Mouse (Mus musculus) monocyte, adult 5-6 weeks (primary cell): ENCODE measurements around the gene Ccdc85b. TPM values are rescaled to one million over a fixed set of nuclear protein-coding genes. Genes with fewer than 3 reads are reported as not detected.
"Not testable (repeated sequence)": the region's sequence is repeated elsewhere in the genome, so short reads cannot be mapped to it uniquely, and the experiment has no call there.

Source experiments
- ATAC-seq: fragments of 153-309, 156-312 bp; replicated peaks from 2 replicates; pipeline ENCODE4 v1.8.0; 2017; ENCODE audit warnings: mild to moderate bottlenecking; ENCODE audit not compliant: low TSS enrichment, insufficient number of reproducible peaks, severe bottlenecking, poor library complexity, low FRiP score
- total RNA-seq: library from RNA; stranded (forward); fragments of 200-1000, 200-491, 200-594 nt; gene quantifications from 3 replicates; pipeline ENCODE4 v1.2.3, GENCODE M21; 2017

The Ccdc85b gene
- 1.2 to 4.1 TPM (median 3.8 TPM) in 3 replicates for total RNA-seq

DNA sequence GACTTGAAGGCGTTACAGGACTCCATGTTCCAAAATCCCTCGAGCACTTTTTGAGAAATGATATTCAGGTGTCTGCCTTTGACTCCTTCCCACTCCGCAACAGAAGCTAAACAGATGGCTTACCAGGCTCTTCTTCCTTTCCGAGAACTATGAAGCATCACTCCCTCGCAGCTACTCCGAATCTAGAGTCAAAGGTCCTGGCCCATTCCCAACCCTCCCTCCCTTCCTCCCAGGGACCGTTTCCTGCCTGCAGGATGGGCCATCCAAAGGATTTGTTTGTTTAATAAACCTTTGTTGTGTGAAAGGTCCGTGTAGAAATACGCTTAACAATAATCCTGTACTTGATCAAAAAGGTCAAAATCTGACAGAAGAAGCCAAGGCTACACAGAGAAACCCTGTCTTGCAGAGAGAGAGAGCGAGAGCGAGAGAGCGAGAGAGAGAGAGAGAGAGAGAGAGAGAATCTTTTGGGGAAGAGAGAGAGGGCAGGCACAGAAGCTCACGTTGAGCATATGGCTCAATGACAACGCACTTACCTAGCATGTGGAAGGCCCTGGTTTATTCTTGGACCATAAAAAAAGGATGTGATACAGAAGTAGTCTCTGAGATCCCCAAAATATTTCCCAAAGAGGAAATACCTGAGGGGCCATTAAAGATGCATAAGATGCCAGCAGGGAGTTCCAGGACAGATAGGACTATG lies at the start of gene Ccdc85b:
Ccdc85b (minus strand) TSS at position 149 of the 697 bp plus-strand sequence.
- ATAC-seq: no peak

DNA sequence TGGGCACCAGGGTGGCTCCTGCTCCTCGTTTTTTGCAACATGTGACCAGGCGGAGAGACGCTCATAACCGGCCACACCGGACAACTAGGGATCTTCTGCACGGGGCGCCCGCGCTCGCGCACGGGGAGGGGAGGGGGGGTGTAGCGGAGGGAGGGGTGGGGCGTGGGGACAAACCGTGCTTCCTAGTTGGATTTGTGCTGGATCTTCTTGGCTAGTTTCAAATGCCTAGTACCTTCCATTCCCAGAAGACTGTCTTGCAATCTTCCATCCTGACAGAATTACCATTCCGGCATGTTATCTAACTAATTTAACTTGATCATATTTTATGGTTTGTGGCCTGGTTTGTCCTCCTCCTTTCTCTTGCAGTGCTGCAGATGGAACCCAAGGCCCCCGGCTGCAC lies 46.0 kb upstream of the Ccdc85b start, which contains the start of gene 1700020D05Rik:
1700020D05Rik (minus strand) TSS at position 101 of the 400 bp plus-strand sequence.
- ATAC-seq: no peak

DNA sequence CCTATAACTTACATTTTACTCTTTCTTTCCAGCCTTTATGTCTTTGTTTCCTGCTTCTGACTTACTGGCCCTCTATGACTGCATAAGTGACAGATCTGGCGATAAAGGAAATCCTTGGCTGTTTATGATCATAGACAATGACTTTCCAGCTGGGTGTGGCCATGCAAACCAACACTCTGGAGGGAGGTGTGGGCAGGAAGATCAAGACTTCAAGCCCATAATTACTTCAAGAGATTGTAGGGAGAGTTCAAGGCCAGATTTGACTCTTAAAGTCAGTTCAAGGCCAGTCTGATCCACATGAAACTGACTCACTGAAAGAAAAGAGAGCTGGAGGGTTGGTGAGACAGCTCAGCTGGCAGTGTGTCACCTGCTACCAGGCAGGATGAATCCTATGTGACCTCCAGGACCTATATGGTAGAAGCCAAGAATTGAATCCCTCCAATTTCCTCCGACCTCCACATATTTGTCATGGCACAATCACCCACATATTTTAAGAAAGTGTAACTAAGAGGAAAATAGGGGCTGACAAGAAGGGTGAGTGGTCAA lies 42.7 kb upstream of the Ccdc85b start:
- ATAC-seq: no peak

GRCm38 (mm10) chr19:5496052-5496370 lies 38.3 kb upstream of the Ccdc85b start:
- no peak for ATAC-seq

DNA sequence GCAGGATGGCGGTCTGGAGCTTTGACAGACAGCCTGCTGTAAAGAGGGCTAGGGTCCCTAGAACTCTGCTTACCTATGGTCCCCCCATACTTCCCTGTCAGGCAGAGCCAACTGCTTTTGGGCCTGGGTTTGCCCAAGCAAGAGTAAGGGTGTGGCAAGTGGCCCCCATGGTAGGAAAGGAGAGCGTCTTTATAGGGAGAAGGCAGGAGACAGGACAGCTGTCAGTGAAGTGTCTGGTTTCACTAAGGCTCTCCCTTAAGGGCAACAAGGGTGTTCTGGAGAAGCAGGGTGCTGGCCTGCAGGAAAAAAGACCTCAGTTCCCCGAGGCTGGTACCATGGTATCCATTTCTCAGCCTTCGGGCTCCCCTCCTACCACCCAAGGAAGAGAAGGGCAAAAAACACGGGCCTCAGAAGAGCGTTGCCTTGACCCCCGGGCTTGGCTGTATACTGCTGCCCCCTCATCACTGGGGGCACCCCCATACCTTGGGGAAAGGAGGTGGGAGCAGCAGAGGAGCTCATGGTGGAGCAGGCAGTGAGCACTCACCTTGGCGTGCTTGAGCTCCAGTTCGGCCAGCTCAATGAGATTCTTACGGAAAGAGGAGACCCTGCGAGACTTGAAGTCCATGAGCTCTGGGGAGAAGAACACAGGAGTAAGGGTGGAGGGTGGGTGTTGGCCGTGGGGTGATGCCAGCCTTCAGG lies 37.8 kb upstream of the Ccdc85b start:
- no peak for ATAC-seq

DNA sequence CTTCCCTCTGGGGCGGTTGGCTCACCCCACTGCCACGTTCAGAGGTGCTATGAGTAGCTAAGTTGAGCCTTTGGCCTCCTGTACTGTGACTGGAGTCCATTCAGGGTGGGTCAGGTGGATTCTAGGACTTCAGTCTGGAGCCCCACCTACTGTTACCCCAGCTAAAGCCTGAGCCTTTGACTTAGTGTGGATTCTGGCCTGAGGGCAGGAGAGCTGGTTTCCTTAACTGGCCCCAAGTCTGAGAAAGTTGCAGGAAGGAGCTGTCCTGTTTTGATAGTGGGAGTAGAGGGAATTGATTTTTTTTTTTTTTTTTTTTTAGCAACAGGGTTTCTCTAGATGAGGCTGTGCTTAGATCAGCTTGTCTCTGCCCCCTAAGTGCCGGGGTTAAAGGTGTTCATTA lies 36.6 kb upstream of the Ccdc85b start:
- ATAC-seq: no peak

DNA sequence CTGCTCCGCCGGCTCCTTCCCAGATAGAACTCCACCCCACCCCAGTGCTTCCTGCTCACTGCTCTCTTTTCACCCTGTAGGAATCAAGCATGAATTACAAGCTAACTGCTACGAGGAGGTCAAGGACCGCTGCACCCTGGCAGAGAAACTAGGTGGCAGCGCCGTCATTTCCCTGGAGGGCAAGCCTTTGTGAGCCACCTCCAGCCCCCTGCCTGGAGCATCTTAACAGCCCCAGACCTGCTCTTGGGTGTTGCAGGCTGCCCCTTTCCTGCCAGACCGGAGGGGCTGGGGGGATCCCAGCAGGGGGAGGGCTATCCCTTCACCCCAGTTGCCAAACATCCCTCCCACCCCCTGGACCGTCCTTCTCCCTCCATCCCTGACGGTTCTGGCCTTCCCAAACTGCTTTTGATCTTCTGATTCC lies 35.6 kb upstream of the Ccdc85b start:
- not testable (repeated sequence) for ATAC-seq

DNA sequence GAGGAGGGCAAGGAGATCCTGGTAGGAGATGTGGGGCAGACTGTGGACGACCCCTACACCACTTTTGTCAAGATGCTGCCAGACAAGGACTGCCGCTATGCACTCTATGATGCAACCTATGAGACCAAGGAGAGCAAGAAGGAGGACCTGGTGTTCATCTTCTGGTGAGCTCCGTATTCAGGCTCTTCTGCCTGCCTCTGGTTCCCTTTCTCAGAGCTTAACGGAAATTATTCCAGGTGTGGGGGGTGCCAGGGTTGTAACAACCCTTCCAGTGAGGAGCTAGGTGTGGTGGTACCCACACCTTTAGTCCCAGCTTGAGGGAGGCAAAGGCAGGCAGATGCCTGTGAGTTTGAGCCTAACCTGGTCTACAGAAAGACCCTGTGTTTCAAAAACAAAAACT lies 34.9 kb upstream of the Ccdc85b start:
- ATAC-seq: no peak

DNA sequence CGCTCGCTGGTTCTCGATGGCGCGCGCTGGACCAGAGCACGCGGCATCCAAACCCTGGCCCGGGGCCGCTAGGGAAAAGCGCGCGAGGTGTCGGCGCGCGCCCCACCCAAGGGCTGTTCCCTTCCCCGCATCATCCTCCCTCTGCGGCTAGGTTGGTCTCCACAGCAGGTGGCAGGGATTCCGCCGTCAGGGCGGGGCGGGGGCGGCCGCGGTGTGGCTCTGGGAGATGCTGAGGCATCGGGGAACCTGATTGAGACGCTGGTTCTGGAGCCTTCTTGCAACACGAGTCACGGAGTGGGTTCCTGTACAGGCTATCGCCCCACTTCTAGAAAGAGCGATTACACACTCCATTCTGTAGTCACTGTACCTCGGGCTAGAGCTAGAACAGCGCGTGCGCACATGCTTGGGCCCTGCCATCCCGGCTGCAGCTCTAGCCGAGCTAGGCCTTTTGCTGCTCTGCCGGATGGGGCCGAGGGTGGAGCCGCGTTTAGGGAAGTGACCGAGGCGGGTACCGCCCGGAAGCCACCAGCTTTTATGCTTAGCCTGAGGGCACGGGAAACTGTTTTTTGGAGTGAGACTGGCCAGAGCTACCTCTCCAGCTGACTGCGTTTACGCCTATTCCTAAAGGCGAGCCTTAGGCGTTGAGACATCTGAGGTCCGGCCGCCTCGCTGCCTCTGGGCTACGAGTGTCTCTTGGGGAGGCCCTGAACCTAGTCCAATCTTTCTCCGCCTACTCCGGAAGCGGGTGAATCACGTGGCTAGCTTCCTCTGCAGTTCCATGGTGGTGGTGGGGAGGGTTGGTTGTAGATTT lies 33.4 kb upstream of the Ccdc85b start:
- ATAC-seq: peak; percentile 28

- ATAC-seq: peak; percentile 34
Measured at GRCm38 (mm10) chr19:5490313-5490897, 32.7 kb upstream of the Ccdc85b start, which contains the start of gene Cfl1. TSS of gene Cfl1 (plus strand) at chr19:5490455.

GRCm38 (mm10) chr19:5489721-5490120 lies 32.0 kb upstream of the Ccdc85b start:
- not testable (repeated sequence) for ATAC-seq

- peak; percentile 55 for ATAC-seq
Measured at GRCm38 (mm10) chr19:5488878-5489571, 31.3 kb upstream of the Ccdc85b start.

GRCm38 (mm10) chr19:5487768-5488550 lies 30.3 kb upstream of the Ccdc85b start, which contains the start of gene Mus81:
TSS of gene Mus81 (minus strand) at chr19:5488402.
- peak; percentile 19 for ATAC-seq

DNA sequence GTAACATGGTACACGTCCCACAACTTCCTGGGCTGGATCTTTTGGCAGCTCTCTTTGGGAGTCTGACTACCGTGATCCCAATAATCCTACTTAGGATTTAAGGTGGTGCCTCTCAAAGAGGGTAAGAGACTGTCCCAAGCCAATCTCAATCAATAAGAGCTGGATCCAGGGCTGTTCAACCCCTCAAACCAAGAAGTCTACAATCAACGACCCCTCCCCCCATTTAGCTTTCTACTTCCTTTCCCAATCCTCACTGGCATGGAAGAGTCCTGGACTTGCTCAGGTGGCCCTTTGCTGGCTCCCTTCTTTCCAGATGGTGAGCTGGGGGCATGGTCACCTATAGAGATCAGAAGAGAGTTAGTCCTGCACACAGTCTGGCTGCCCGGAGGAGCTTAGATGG lies 29.1 kb upstream of the Ccdc85b start:
- ATAC-seq: no peak

DNA sequence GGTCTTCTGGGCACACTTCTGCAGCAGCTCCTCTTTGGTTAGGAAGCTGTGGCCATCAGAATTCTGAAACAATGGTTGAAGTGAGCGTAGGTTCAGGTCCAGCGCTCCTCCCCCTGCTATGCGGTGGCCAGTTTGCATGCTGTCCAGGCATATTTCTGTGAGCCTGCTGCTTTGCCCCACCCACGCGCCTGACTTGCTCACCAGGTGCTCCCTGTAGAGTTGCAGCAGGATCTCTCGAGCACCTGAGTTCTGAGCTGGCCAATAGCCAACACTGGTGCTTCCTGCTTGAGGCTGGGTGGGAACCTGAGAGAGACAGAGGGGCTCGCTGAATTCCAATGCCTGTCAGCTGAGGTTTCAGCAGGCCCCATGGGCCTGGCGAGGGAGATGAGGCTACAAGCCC lies 28.6 kb upstream of the Ccdc85b start:
- ATAC-seq: no peak

- ATAC-seq: no peak
Measured at GRCm38 (mm10) chr19:5485821-5486220, 28.1 kb upstream of the Ccdc85b start.

DNA sequence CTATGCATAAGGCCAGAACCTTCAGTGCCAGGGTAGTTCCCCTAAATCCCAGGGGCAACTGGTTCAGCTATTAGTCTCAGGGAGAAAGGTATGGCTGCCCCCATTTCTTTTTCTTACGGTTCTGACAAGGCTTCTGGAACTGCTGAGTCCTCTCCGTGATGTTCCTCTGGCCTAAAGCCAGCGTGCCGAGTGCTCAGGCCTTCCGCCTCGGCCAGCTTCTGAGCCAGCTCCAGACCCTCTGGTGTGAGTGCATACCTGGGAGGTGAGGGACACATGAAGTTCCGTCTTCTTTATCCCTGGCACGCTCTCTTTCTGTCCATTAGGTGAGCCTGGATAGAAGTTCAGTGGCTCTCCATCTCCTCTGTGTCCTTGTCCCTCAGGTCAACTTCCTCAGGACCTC lies 27.7 kb upstream of the Ccdc85b start:
- ATAC-seq: no peak
